Mouse (Mus musculus): ENCODE results near the gene Erg28. TPM values are rescaled to one million over a fixed set of nuclear protein-coding genes. Genes with fewer than 3 reads are reported as not detected.

Gene Erg28
- total and polyA plus RNA-seq, 2 experiments from 2014 or later: 68.1 to 118 TPM

DNA sequence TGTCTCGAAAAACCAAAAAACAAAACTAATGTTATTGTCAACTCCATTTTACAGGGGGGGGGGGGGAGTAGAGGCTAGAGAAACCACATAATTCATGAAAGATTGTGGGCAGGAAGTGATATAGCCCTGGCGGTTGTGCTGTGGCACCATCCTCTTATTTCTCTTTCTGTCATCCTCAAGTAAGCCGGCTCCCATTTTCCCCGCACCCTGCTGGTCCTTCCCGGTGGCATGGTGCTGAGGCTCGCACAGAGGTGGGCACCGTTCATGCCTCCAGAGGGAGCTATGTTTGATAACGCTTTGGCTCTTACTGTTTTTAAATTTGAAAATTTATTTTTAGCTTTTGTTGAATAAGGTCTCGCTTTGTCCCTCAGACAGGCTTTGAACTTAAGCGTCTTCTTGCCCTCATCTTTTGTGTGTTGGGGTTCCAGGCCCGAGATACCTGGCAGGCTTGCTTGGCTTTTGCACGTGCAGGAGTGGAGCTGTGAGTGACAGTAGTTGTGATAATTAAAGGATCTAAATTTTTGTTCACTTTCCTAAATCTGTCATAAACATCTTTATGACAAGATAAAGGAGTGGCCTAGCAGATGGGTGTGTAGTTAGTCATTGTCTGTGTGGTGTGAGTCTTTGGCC lies 15.1 kb upstream of the Erg28 start:
- 90% methylated on average over 12 of the region's 12 CpGs for WGBS
- Histone ChIP-seq H3K9ac (no peak overlapping the region), H3K9me3 (ENCODE audit: low read length) (no peaks in the 10 kb centered on the region), H3K27me3 (ENCODE audit: insufficient read depth, low read length) (no peaks in the 10 kb centered on the region), H3K36me3 (ENCODE audit: insufficient read depth) (peaks cover 9% of the 10 kb centered on the region), H3K4me3 (ENCODE audit: low read depth, low read length) (no peak overlapping the region), H3K4me2 (ENCODE audit: low read depth) (no peak overlapping the region), H3K27ac (ENCODE audit: low read depth, low read length) (no peak overlapping the region), H3K4me1 (ENCODE audit: insufficient read depth) (no peaks in the 10 kb centered on the region)
- ATAC-seq (no peak), DNase-seq (no peak)
- TF ChIP-seq CTCF (IDR thresholded peaks at IDR 0.05; ENCODE audit: low read depth): no peak

DNA sequence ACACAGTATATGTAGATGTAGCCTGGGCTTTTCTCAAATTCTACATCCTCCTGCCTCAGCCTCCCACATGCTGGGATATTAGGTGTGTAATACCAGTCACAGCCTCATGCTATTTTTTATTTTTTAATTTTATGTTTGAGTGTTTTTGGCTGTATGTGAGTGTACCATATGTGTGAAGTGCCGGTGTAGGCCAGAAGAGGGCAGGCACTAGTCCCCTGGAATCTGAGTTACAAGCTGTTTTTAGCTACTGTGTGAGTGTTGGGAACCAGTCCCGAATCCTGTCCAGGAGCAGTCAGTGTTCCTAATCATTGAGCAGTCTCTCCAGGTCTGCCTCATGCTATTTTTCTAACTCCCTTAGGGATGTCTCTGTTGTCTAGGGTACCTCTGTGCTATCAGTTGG lies 13.4 kb upstream of the Erg28 start:
- Histone ChIP-seq H3K9ac (no peak overlapping the region), H3K4me1 (ENCODE audit: insufficient read depth) (no peaks in the 10 kb centered on the region), H3K36me3 (ENCODE audit: insufficient read depth) (peaks cover 4% of the 10 kb centered on the region), H3K9me3 (ENCODE audit: low read length) (no peaks in the 10 kb centered on the region), H3K4me2 (ENCODE audit: low read depth) (no peak overlapping the region), H3K27me3 (ENCODE audit: insufficient read depth, low read length) (no peaks in the 10 kb centered on the region), H3K27ac (ENCODE audit: low read depth, low read length) (no peak overlapping the region), H3K4me3 (ENCODE audit: low read depth, low read length) (no peak overlapping the region)
- ATAC-seq (no peak), DNase-seq (no peak)
- no peak for TF ChIP-seq CTCF (IDR thresholded peaks at IDR 0.05; ENCODE audit: low read depth)
- WGBS: 90% methylated on average over 2 of the region's 2 CpGs

DNA sequence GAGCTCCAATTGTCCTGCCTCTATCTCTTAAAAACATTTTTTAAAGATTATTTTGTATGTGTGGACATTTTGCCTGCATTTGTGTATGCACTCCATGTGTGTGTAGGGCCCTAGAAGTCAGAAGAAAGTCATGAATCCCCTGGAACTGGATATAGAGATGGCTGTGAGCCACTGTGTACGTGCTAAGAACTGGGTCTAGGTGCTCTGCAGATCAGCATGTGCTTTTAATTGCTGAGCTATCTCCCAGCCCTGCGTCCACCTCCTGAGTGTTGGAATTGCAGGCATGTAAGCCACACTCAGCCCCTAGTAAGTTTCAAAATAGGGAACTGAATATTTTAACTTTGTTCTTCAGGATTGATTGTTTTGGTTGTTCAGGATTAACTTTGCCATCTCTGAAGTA lies 10.2 kb upstream of the Erg28 start:
- H3K4me3 ChIP-seq (ENCODE audit: low read depth, low read length): no peak overlapping the region
- WGBS: 83% methylated on average over 2 of the region's 2 CpGs
- H3K9me3 ChIP-seq (ENCODE audit: low read length): no peaks in the 10 kb centered on the region
- H3K27ac ChIP-seq (ENCODE audit: low read depth, low read length): no peak overlapping the region
- TF ChIP-seq CTCF (IDR thresholded peaks at IDR 0.05; ENCODE audit: low read depth): no peak
- DNase-seq (no peak), ATAC-seq (no peak)
- no peaks in the 10 kb centered on the region for H3K4me1 ChIP-seq (ENCODE audit: insufficient read depth)
- no peaks in the 10 kb centered on the region for H3K27me3 ChIP-seq (ENCODE audit: insufficient read depth, low read length)
- H3K9ac ChIP-seq: no peak overlapping the region
- H3K36me3 ChIP-seq (ENCODE audit: insufficient read depth): peaks cover 4% of the 10 kb centered on the region
- H3K4me2 ChIP-seq (ENCODE audit: low read depth): no peak overlapping the region

DNA sequence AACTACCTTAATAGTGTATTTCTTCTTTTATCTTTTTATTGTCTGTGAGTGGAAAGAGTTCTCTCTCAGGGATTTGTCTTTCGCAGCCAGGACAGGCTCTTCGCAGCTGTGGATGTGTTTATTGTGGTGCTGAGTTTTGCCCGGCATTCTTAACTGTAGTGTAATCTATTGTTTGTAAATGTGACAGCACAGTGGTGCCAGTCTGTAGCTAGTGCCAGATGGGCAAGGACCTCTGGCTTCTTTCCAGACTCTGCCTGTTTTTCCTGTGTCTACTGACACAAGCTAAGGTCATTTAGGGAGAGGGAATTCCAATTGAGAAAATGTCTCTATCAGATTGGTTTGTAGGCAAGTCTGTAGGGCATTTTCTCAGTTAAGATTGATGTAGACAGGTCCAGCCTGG lies 6.3 kb upstream of the Erg28 start:
- DNase-seq (no peak), ATAC-seq (no peak)

DNA sequence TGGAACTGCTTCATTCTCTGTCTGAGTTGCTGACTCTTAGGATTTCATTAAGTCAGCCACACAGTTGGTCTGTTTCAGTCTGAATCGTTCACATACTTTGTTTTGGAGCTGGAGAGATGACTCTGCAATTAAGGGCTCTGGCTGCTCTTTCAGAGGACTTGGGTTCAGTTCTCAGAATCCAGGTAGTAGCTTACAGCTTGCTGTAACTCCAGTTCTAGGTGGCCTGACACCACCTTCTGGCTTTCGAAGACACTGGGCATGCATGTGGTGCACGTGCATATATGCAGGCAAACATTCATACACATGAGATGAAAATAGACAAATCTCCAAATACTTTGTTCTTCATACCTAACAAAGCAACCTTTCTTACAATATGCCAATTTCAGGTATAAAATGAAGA lies 5.5 kb upstream of the Erg28 start:
- WGBS: 88% methylated on average over 3 of the region's 3 CpGs
- H3K9ac ChIP-seq: no peak overlapping the region
- no peak overlapping the region for H3K27ac ChIP-seq (ENCODE audit: low read depth, low read length)
- no peak for DNase-seq
- H3K4me1 ChIP-seq (ENCODE audit: insufficient read depth): no peaks in the 10 kb centered on the region
- H3K9me3 ChIP-seq (ENCODE audit: low read length): no peaks in the 10 kb centered on the region
- H3K4me3 ChIP-seq (ENCODE audit: low read depth, low read length): no peak overlapping the region
- H3K36me3 ChIP-seq (ENCODE audit: insufficient read depth): peaks cover 8% of the 10 kb centered on the region
- TF ChIP-seq CTCF (IDR thresholded peaks at IDR 0.05; ENCODE audit: low read depth): no peak
- H3K27me3 ChIP-seq (ENCODE audit: insufficient read depth, low read length): no peaks in the 10 kb centered on the region
- H3K4me2 ChIP-seq (ENCODE audit: low read depth): no peak overlapping the region
- ATAC-seq: no peak

More for the DNA sequence above, 6.3 kb upstream of the Erg28 start:
- no peak overlapping the region for H3K4me3 ChIP-seq (ENCODE audit: low read depth, low read length)
- no peak for TF ChIP-seq CTCF (IDR thresholded peaks at IDR 0.05; ENCODE audit: low read depth)
- H3K9ac ChIP-seq: no peak overlapping the region
- H3K36me3 ChIP-seq (ENCODE audit: insufficient read depth): peaks cover 8% of the 10 kb centered on the region
- no peaks in the 10 kb centered on the region for H3K27me3 ChIP-seq (ENCODE audit: insufficient read depth, low read length)
- WGBS: 66% methylated on average over 3 of the region's 3 CpGs
- no peaks in the 10 kb centered on the region for H3K4me1 ChIP-seq (ENCODE audit: insufficient read depth)
- H3K4me2 ChIP-seq (ENCODE audit: low read depth): no peak overlapping the region
- H3K9me3 ChIP-seq (ENCODE audit: low read length): no peaks in the 10 kb centered on the region
- no peak overlapping the region for H3K27ac ChIP-seq (ENCODE audit: low read depth, low read length)

DNA sequence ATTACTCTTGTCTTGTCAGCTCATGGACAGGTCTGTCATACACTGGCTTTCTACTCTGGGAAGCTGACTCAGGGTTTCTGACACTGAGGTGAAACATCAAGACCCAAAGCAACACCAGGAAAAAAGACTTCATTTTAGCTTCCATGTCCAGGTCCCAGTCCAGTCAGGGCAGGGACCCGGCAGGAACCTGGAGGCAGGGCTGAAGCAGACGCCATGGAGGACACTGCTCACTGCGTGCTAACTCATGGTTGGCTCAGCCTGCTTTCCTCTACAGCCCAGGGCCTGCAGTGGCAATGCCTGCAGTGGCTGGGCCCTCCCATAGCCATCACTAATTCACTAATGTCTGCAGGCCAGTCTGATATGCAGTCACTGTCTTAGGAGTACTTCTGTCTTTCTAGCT lies 4.5 kb upstream of the Erg28 start:
- 98% methylated on average over 3 of the region's 3 CpGs for WGBS
- no peak for ATAC-seq
- H3K9ac ChIP-seq: no peak overlapping the region

GRCm38 (mm10) chr12:85825822-85826221 lies 1.5 kb upstream of the Erg28 start:
- Histone ChIP-seq H3K9ac (no peak overlapping the region), H3K27ac (ENCODE audit: low read depth, low read length) (no peak overlapping the region), H3K4me2 (ENCODE audit: low read depth) (no peak overlapping the region; the same call in 1 of the 2 replicates), H3K4me3 (ENCODE audit: low read depth, low read length) (no peak overlapping the region), H3K9me3 (ENCODE audit: low read length) (no peaks in the 10 kb centered on the region), H3K4me1 (ENCODE audit: insufficient read depth) (peaks cover 3% of the 10 kb centered on the region; the same call in 1 of the 2 replicates), H3K27me3 (ENCODE audit: insufficient read depth, low read length) (no peaks in the 10 kb centered on the region), H3K36me3 (ENCODE audit: insufficient read depth) (peaks cover 13% of the 10 kb centered on the region)
- no peak for ATAC-seq
- no peak for TF ChIP-seq CTCF (IDR thresholded peaks at IDR 0.05; ENCODE audit: low read depth)
- 69% methylated on average over 2 of the region's 2 CpGs for WGBS
- DNase-seq: no peak

More for the DNA sequence above, 4.5 kb upstream of the Erg28 start:
- DNase-seq: no peak
- Histone ChIP-seq H3K27me3 (ENCODE audit: insufficient read depth, low read length) (no peaks in the 10 kb centered on the region), H3K4me1 (ENCODE audit: insufficient read depth) (no peaks in the 10 kb centered on the region; the same call in 1 of the 2 replicates), H3K4me3 (ENCODE audit: low read depth, low read length) (no peak overlapping the region), H3K27ac (ENCODE audit: low read depth, low read length) (no peak overlapping the region), H3K9me3 (ENCODE audit: low read length) (no peaks in the 10 kb centered on the region), H3K4me2 (ENCODE audit: low read depth) (no peak overlapping the region), H3K36me3 (ENCODE audit: insufficient read depth) (peaks cover 4% of the 10 kb centered on the region)
- TF ChIP-seq CTCF (IDR thresholded peaks at IDR 0.05; ENCODE audit: low read depth): no peak
